Mouse (Mus musculus) gastrocnemius, postnatal 14 days (tissue): ENCODE results near the gene Rarres2. TPM values are rescaled to one million over a fixed set of nuclear protein-coding genes. Genes with fewer than 3 reads are reported as not detected.
A peak's percentile ranks its signal among the peaks of the same experiment; 100 is the strongest.

ENCODE experiments used
- DNase-seq: peaks from one replicate; pipeline ENCODE4 v3.0.0; 2021; ENCODE audit warnings: mixed read lengths
- intact Hi-C: fragments of 180-260 bp; cut with DNase I; formaldehyde crosslinking; loops from one replicate; pipeline ENCODE4 v1.15.1; 2025; ENCODE audit warnings: low total_unique reads
- total RNA-seq, 2 experiments: library from RNA; stranded (reverse); gene quantifications; 2 replicates each; pipeline ENCODE4 v1.2.3; 2021

The Rarres2 gene
- total RNA-seq, 2 experiments from 2014 or later = 22.2 to 35.7 TPM

DNA sequence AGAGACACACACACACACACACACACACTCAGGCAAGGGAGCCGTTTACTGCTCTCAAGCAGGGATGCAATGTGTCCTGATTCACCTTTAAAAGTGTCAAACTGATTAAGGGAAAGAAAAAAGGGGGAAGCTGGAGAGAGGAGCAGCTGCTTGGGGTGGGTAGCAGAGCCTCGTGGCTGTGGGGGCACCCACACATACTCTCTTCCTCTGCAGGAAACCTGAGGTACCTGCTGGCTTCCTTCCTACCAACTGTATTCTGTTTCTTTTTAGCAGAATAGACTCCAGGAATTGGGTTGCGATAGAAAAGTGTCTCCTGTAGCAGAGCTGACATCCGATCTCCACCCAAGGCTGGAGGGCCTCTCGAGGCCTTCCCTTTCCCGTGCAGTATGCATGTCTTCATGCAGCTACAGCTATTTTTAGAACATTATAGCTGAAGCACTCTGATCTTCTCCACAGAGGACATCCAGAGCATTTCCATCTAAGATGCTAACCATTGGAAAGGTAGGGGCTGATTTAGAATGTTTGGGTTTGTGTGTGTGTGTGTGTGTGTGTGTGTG is 16.7 kb upstream of the Rarres2 start, which contains the start of gene Gm45021:
Gm45021 (plus strand) TSS at position 417 of the 557 bp plus-strand sequence.
- DNase-seq = no peak
- intact Hi-C loops = no loop called here

DNA sequence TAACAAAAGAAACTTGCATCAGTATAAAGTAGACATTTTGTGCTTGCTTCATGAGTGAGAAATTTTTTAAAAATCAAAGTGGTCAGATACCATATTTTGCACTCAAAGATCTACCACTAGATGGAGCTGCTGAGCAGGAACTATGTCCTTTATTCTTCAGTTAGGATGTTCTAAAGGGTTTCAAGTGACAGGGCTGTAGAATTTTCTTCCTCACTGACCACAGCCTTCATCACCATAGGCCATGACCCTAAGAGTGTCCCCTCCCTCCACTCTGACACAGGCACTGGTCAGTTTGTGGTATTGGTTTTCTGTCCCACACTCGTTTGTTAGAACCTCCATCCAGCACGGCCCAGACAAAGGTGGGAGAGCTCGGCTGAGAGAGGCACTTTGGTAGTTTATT is 9.4 kb upstream of the Rarres2 start:
- intact Hi-C loops = loop anchor here (5.0 kb wide), 1 partner anchor 60 kb away; no protein-coding TSS in a partner anchor
- no peak for DNase-seq

DNA sequence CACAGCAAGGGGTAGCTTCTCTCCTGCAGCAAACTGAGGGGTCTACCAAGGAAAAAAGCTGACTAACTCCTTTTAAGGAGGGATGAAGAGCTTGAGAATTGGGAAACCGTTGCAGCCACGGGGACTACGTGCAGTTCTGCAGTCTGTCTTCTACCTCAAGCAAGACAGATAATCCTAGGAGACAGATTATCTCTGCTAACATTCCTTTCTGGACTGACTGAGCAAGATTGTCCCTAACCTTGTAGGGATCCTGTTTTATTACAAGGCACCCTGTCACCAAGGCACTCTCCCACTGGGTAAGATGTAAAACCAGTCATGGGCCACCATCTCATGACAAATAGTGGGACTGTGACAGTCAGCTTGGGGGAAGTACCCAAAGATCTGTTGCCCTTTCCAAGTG is 8.7 kb upstream of the Rarres2 start:
- intact Hi-C loops = loop anchor here (5.0 kb wide), 1 partner anchor 61 kb away; no protein-coding TSS in a partner anchor
- no peak for DNase-seq

DNA sequence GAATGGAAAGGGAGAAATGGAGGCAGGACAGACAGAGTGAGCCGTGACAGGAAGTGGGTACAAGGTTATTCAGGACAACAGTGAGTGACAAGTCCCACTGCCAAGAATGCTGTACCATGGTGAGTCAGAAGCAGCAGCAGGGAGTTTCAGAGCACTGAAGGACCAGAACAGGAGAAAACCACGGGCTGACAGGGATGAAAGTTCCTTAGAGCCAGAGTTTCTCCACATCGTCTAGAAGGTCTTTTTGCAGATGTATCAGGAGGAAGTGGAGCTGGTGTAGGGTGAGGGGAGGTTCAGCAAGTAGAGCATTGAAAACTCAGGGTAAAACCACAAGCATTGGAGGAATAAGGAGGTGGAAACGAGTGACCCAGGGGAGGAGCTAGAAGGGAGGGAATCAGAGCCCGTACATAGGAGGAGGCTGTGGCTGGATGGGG is 6.6 kb upstream of the Rarres2 start:
- intact Hi-C loops = no loop called here

DNA sequence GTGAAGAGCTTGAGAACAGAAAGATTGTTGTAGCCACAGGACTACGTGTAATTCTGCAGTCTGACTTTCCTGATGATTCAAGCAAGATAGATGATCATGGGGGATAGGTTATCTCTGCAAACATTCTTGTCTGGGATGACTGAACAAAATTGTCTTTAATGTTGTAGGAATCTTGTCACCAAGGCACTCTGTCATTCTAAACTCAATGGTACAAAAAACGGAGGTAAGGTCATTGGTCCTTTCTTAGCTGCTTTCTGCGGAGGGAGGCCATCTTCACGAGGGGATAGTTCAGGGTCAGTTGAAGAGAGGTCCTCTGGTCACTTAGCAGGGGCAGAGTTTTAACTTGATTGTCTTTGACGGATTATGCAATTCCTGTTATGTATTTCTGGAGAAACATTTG is 6.1 kb upstream of the Rarres2 start:
- intact Hi-C loops = no loop called here
- DNase-seq = no peak

More for the DNA sequence above, 6.6 kb upstream of the Rarres2 start:
- DNase-seq = no peak

DNA sequence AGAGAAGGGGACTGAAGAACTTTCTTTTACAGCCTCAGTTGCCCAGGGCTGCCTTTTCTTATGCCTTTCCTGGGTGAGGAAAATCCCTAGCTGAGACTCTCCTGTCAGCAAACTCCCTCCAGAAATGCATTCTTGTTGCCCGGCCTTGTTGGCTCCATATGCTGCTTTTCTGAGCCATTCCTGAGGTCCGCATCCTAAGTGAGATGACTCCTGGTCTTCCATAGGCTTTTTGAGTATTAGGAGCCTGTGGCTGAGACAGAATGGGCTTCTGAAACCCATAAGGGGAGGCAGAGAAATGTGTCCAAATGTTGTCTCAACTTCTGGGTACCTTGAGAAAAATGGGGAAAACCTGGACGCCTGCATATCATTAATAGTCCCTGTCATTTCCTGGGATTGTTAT is 1.4 kb upstream of the Rarres2 start:
- DNase-seq = no peak
- intact Hi-C loops = no loop called here

DNA sequence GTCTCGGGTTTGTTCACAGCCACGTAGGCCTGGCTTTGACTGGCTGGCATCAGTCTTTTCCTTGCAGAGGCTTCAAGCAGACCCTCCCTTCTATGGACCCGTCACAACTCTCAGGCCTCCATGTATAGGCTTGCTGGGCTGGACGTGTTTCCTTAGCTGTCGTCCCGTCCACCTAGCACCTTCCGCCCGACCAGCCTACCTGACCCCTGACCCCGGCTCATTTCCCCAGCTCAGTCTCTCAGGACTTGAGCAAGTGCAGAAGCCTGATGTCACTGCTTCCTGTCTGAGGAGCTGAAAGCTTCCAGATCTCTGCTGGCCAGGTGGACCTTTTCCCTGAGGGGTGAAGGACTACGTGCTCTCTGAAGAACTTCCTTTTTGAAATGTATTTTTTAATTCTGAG is 691 bp upstream of the Rarres2 start:
- no peak for DNase-seq

DNA sequence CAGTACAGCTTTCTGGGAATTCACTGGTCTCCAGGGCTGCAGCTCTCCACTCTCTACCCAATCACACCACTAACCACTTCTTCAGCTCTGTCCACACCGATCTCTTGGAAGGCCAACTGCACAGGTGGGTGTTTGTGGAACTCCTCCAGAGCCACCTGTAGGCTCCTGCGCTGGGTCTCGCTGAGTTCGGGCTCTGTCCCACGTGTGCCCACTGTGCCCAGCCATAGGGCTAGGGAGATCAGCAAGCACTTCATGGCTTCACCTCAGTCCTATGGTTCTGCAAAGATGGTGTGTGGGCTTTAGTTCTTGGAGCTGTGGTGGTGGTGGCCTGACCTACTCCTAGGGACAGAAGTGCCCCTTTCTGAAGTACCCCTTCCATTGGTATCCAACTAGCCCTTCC is 575 bp downstream of the Rarres2 start:
- no peak for DNase-seq
- intact Hi-C loops = no loop called here

More for the DNA sequence above, 691 bp upstream of the Rarres2 start:
- intact Hi-C loops = no loop called here

DNA sequence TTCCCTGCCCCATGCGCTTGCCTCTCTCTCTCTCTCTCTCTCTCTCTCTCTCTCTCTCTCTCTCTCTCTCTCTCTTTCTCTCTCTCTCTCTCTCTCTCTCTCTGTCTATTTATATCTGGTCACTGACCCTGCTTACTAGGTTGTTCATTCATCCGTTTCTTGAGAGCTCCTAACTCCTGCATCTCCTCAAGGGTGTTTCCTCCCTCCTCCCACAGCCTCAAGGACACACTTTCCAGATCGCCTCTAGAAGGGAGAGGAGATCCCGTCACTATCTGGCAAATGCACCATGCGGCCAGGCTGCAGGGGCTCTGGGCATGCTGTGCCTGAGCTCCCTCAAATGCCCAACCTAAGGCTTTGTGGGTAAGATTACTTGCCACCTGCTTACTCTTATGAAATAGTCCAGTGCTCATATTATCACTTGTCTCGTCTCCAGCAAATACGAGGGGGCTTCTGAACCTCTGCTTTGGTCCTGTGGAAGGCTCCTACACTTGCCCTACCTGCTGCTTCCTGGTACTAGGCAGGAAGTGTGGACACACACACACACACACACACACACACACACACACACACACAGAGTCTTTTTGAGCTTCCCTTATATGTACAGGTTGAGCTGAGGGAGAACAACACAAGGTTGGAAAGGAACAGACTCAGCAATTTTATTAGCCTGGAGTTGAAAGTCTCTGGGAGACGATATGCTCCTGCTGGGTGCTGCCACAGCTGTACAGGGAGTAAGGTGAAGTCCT is 3.4 kb downstream of the Rarres2 start:
- no peak for DNase-seq
- intact Hi-C loops = no loop called here

DNA sequence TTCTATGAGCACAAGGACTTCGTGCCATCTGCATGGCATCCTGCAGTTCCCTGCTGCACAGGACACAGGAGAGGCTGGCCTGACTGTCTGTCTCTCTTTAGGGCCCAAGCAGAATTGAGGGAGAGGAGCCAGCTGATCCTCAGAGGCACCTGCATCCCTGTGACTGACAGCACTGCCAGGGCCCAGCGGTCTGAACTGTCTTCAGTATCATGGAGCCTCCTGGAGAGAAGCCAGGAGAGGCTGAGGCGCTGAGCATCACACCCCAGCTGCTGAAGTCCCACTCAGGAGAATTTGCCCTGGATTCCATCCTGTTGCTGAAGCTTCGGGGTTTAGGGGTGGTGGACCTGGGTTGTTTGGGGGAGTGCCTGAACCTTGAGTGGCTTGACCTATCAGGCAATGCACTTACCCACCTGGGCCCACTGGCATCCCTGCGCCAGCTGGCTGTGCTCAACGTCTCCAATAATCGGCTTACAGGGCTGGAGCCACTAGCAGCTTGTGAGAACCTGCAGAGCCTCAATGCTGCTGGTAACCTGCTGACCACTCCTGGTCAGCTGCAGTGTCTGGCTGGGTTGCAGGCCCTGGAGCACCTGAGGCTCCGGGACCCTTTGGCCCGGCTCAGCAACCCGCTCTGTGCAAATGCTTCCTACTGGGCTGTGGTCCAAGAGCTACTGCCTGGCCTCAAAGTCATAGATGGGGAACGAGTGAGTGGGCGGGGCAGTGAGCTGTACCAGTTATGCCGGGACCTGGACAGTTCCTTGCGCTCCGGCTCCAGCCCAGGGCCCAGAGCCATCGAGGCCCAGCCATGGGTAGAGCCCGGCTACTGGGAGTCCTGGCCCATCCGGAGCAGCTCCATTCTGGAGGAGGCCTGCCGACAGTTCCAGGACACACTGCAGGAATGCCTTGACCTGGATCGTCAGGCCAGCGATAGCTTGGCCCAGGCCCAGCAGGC is 4.3 kb downstream of the Rarres2 start:
- peak; percentile 73 for DNase-seq
- intact Hi-C loops = no loop called here

DNA sequence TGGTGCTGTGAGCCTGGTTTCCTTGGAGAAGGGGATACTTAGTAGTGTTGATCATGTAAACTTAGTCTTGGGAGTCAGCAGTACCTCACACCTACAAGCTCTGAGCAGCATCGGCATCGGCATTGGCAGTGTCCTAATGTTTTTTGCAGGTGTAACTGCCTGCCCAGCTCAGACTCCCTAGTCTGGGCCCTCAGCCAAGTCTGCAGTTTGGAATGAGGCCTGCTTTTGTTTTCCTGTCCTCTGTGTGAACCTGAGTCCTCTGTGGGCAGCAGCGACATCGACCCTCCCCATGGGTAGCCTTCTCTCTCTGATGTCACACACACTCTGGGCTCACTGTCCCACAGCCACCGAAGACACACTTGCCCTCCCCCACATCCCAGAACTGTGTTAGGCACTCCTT is 6.3 kb downstream of the Rarres2 start:
- intact Hi-C loops = no loop called here
- DNase-seq = peak; percentile 70

DNA sequence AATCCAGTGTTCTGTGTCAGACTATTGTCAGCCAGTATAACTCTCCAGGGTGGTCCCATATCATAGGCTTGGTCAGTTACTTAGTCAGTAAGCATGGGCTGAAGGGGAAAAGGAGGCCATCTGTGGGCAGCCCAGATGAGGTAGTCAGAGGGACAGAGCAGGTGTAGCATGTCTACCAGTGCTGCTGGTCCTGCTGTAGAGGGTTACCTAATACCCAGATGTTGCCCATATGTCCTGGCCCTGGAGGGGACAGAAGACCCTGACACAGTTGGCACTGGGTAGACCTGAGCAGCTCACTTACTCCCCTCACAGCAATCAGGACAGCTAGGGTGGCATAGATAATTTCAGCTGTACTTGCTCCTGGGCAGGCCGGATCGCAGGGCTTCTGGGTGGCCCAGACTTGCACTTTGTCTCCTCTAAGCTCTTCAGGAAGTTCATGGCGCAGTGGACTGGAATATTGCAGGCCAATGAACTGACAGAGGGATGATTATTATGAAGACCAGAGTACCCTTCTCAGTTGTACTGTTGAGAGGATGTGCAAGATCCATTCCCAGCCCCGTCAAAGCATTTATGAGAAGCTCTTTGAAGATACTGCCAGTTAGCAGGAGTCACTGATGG is 6.8 kb downstream of the Rarres2 start:
- DNase-seq = no peak
- intact Hi-C loops = no loop called here

DNA sequence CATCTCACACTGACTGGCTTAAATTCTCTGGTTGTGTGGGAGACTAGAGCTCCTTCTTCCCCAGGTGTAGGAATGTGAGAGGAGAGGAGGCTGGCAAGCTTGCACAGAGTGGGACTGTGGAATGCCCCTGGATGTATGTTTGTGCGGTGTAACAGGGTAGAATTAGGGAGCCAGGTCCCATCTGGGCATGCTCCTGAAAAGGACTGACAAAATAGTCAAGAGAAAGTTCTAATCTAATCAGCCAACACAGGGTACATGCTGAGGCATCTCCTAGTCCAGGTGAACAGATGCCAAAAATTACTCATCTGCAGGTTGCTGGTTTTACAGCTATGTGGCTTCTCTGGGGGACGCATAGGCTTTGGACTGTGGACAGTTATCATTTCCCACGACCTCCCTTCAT is 16.6 kb downstream of the Rarres2 start:
- intact Hi-C loops = no loop called here
- DNase-seq = no peak

DNA sequence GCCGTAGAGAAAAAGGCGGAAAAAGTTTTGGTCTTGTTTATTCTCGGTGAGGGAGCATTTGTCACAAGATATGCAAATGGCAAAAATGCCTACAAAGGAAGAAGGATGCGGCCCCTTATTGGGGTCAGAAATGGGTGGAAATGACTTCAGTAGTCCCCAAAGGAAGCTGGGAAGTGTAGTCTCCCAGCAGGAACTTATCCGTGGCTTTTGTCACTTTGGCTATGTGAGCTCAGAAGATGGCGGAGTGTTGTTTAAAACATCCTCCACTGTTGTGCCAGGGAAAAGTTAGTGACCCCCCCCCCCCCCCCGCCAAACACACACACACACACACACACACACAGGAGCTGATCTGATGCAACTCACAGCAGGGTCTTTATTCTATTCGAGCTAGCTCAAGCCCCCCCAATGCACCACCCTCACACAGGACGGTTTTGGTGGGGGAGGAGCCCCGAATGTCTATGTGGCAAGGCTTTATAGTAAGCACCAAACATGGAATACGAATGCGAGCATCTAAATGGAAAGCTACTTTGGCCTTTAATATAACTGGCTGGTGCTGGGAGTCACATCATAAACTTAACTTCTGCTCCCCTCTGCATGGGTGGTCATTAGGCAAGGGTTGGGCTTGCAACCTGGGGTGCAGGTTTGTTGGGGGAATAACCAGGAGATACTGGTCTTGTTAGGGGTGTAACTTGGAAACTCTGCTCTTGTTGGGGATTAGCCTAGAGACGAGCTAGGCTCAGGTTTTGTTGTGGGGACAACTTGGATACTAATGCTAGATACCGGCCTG is 17.3 kb downstream of the Rarres2 start:
- no peak for DNase-seq
- intact Hi-C loops = no loop called here

DNA sequence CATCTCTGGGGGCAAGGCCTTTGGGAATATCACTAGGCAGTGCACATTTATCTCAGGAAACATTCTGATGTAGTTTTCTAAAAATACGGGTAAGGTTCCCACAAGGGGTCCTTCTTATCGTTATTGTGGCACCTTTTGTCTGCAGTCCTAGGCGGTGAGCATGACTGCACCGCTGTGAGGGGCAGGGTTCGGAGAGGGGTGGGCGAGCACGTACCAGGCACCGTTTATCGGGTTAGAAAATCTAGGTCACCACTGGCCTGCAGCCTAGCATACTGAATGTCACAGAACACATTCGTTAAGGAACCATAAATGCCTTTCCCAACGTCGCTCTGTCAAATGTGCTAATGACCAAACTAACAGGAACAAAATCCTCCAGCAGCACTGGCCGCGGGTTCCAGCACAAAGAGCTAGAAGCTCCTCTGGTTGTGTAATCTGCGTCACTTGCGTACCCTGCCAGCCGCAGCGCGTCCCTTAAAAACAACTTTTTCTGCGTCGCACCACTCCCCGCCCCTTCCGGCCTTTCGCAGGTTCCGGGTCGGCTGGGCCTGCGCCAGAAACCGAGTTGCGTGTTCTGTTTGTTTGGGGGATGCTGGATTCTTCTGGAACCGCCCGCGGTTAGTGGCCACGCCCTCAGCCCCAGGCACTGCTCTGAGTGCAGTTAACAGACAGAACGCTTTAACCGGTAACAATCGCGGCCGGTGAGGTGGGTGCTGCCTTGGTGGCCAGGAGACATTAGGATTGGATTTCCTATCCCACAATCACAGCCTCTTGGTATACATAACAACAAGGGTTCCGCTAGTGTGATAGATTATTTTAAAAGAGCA is 18.1 kb downstream of the Rarres2 start, which contains the start of gene Lrrc61:
Lrrc61 (plus strand) TSS at position 517 of the 824 bp plus-strand sequence.
- peak; percentile 99 for DNase-seq
- intact Hi-C loops = no loop called here

DNA sequence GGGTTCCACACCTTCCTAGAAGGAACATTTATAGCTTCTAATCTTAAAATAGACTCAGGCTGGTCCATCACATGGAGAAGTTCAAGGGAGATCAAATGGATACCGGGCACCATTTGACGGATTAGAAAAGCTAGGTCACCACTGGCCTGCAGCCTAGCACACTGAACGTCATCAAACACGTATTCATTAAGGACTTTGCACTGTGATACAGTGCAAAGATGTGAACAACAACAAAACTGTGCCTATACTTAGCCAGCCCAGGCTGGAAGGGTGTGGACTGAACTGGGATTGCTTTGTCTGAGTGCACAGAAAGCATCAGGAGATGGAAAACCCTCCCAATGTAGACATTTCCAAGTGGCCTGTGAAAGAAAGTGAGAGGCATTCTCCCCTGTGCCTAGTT is 18.8 kb downstream of the Rarres2 start:
- DNase-seq = no peak
- intact Hi-C loops = no loop called here

DNA sequence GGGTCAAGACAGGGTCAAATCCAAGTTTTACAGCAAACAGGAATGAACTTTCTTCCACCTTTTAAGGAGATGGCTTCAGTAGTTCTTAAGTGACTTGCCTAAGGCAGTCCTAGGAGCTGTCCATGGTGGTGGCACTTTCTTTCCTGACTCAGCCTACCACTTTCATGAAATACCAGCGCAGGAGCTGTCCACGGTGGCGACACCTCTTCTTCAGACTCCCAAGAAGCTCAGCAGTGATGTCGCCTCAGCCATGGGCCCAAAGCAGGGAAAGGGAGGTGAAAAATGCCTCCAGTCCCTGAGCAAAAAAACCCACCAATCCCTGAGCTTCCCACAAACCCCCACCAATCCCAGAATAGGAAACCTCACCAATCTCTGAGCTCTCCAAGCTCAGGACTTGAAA is 19.7 kb downstream of the Rarres2 start:
- no peak for DNase-seq
- intact Hi-C loops = no loop called here

DNA sequence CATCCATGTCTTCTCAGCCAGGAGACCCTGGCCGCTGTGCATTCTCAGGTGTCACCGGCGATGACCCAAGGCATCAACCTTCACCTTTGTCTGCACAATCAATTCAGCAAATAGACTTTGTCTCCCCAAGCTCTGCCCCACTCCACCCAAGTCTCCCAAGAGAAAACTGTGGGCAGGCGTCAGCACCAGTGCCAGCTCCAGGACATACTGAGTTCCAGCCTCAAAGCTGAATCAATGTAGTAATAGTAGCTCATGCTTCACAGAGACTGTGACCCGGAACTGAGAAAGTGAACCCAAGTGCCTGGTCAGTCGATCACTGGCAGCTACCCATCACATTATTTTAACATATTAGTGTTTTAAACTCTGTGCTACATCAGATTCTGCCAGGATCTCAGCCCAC is 24.3 kb downstream of the Rarres2 start:
- intact Hi-C loops = loop anchor here (5.0 kb wide), 1 partner anchor 44 kb away; the partner anchor contains the start of genes Gm44965 and Repin1

More for the DNA sequence above, 24.3 kb downstream of the Rarres2 start:
- no peak for DNase-seq
